Mouse (Mus musculus) cerebellum, adult 8-10 months (tissue): Measurements from ENCODE around the gene Triobp.
A peak's percentile ranks its signal among the peaks of the same experiment; 100 is the strongest.

ENCODE experiments used
- DNase-seq: peaks from one replicate; pipeline ENCODE4 v3.0.0; 2022

Gene Triobp

DNA sequence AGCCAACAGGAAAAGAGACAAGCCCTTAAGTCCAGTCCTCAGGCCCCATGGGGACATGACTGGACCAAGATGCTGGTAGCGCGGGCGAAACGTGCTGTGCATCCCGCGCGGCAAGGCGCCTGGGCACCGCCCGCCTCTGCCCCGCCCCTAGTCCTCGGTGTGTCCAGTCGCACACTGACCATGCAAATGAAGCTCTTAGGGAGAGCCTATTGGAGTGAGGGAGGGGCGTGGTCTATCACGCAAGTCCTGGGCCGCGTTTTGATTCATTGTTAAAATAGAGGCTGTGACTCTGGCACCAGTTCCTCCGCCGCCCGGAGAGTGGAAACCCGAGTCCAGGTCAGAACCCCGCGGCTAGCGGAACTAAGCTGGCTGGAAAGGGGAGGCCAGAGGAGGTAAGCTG, at the start of gene Triobp:
TSS of gene Triobp (plus strand) at position 68 of the 400 bp plus-strand sequence.
- DNase-seq, result peak; percentile 87

DNA sequence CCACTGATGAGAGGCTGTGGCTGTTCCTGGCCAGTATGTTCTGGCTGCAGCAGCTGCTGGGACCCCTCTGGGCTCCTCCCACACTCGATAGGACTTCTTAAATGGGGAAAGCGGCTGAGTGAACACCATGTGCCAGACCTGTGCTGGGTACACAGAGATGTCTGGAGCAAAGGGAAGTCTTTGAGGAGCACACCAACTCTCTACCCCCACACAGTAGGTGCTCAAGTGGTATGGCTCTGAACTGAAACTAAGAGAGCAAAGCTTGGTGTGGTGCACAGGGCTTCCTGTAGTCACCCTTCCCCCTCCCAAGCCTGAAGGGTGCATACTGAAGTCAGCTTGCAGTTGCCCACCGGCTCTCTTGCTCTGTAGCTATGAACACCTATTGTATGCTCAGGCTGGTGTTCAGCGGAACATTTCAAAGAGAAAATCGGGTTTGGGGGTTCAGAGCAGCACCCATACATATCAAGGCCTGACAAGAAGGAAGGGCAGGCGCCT, 49.0 kb upstream of the Triobp start:
- DNase-seq, result no peak

DNA sequence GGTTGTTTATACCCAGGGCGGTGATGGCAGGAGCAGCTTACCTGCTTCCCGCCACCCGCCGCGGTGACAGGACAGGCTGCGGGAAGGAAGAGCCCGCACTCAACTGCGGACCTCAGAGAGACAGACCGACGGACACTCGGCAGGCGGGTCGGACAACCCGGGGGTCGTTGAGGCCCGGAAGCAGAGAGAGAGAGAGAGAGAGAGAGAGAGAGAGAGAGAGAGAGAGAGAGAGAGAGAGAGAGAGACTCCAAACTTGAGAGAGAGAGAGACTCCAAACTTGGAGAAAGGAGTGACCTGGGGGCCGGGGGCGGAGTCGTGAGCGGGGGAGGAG, 48.1 kb upstream of the Triobp start, which contains the start of gene Gm49510:
TSS of gene Gm49510 (plus strand) at position 259 of the 331 bp plus-strand sequence.
- DNase-seq, result no peak

DNA sequence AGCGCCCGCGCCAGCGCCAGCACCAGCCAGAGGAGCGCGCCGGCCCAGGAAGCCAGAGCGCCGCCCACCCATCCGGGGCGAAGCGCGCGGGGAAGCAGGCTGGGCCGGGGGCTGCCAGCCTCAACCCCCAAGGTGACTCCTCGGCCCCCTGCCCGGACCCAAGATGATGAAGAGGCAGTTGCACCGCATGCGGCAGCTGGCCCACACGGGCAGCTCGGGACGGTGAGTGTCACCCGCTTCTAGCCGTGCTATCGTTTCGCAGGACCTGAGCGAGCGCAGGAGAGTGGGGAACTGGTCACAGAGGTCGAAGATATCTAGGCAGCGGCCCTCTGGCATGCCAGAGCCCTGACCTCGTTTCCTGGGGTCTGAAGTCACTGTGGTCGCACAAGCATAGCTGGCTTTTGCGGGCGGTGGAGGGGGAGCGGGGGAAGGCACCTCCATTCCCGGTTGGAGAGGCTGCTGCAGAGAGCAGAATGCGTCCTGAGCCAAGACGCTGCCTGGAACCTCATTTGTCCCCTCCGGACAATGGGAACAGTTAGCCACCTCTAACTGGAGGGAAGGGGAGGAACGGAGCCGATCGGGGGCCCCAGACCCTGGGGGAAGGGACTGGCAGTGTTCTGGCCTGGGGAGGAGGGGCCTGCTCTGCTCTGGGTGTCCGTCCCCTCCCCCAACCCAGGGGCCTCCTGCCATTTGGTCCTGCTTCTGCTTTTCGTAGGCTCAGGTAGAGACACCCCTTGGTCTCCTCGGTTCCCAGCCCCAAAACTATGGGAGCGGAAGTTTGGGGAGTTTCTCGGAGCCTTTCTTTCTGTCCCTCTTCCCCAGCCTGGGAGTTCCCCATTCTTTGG, 47.6 kb upstream of the Triobp start, which contains the start of gene Sh3bp1:
TSS of gene Sh3bp1 (plus strand) at position 29 of the 845 bp plus-strand sequence.
- DNase-seq, result peak; percentile 41

DNA sequence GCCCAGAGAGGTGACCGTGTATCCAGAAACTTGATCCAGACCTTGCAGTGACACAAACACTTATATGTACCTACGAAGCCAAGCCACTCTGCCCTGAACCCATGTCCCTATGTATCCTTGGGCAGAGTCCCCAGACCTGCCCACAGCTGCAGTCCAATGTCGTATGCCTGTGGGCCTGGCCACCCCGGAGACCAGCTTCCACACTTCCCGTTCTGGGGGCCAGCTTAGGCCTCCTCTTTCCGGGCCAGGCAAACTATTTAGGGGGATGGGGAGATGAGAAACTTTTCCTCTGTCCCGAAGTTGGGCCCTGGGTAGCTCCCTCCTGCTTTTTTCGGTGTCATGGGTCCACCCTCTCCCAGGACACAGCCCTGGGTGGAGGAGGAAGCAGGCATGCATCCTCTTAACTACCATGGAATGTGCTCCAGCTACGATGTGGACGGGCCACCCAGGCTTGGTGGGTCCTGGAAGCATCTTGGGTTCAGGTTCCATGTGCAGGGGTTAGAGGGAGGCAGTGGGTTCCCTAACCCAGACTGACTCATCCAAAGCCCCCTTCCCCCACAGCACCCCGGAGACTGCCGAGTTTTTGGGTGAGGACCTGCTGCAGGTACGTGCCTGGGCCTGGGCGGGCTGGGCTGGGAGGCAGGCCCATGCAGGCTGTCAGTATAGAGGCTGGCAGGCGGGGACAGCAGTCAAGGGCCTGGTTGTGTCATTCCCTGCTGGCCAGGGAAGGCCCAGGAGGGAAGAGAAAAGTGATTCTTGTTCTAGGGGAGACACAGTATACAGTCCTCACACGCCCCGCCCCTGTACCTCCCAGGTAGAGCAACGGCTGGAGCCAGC, 46.7 kb upstream of the Triobp start:
- DNase-seq, result no peak

DNA sequence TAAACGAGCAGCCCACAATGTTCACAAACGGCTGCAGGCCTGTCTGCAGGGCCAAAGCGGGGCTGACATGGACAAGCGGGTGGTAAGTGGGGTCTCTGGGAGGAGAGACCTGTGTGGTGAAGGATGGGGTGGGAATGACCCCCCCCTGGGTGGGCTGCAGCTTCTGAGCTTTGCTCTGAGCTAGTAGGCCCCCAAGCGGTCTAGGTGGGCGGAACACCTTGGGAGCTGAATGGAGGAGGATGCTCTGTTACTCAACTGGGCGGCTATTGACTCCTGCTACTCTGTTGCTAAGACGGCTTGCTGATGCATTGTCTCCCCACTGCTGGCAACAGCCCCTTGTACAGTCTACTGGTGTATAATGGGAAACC, 46.1 kb upstream of the Triobp start:
- no peak for DNase-seq

DNA sequence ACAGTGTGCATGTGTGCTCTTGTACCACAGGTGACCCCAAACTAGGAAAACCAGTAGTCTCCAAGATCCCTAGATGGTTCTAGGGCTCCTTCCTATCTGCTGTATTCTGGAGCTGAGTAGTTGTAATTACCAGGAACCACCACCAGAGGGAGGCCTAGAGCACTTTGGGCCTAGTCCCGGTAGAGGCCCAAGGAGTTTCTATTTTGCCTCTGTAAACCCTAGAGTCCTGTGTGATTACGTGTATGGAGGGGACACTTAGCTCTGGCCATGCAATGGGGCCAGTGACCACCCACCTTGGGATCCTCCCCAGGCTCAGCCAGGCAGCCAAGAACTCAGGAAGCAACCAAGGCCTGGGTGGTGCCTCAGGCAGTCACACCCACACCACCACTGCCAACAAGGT, 44.3 kb upstream of the Triobp start:
- peak; percentile 86 for DNase-seq

DNA sequence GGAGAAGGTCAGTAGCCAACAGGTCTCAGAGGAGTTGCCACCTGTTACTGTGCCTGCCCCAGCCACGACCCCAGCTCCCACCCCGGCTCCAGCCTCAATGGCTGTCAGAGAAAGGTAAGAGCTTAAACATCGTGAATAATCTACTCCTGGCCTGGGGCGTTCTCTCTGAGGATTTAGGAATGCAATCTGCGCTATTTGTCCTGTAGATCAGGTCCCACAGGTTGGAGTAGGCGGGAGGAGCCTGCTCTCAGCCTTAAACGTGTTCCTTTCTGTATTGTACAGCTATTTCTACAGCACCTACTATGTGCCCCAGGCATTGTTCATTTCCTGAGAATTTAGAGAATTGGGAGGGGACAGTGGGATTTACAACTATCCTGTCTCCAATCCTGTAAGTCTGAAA, 39.1 kb upstream of the Triobp start:
- no peak for DNase-seq

DNA sequence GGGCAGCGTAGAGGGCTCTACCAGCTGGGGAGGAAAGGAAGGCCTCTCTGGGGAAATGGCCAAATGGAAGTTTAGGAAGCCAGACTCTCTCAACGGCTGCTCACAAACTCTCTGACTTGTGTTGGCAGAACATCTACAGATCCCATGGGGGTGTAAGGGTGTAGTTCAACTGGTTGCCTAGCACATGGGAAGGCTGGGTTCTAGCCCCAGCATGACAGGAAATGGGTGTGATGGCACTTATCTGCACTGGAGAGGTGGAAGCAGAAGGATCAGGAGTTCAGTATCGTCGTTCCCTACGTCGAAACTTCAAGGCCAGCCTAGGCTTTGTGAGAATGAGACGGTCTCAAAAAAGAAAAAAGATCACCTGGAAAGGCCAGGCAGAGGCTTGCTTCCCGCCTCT, 38.5 kb upstream of the Triobp start:
- no peak for DNase-seq

DNA sequence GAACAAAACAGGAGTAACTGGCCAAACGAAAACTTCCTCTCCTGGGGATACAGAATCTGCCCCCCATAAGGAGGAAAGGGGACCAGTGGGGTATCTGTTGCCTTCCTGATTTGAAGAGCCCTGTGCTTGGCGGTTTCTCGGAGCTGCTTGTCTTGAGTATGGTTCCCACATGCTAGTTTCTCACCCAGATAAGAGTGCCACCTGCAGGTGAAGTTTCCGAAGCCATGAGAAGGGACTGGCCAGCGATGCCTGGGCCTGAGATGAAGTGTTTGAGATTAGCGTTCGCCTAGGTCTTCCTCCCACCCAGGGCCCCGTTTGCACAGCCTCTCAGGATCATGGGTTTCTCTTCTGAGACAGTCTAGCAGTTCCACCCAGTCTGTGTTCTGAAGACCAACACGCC, 35.5 kb upstream of the Triobp start:
- peak; percentile 48 for DNase-seq

DNA sequence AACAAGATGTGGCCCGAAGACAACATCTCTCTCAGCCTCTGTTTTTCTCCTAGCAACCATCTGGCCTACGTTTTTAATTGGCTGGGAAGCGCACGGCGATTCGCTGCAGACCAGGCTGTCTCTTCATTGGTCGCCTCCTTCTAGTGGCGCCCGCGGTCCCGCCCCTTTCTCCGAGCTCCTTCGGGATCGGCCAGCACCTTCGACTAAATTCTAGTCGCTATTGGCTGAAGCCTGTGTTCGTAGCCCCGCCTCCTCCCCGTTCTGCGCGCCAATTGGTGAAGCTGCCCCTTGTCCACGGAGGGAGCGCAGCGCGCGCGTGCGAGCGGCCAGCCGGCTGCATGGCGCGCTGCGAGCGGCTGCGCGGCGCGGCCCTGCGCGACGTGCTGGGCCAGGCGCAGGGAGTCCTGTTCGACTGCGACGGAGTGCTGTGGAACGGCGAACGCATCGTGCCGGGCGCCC, 33.9 kb upstream of the Triobp start, which contains the start of gene Pdxp:
TSS of gene Pdxp (plus strand) at position 288 of the 459 bp plus-strand sequence.
- DNase-seq, result peak; percentile 95

DNA sequence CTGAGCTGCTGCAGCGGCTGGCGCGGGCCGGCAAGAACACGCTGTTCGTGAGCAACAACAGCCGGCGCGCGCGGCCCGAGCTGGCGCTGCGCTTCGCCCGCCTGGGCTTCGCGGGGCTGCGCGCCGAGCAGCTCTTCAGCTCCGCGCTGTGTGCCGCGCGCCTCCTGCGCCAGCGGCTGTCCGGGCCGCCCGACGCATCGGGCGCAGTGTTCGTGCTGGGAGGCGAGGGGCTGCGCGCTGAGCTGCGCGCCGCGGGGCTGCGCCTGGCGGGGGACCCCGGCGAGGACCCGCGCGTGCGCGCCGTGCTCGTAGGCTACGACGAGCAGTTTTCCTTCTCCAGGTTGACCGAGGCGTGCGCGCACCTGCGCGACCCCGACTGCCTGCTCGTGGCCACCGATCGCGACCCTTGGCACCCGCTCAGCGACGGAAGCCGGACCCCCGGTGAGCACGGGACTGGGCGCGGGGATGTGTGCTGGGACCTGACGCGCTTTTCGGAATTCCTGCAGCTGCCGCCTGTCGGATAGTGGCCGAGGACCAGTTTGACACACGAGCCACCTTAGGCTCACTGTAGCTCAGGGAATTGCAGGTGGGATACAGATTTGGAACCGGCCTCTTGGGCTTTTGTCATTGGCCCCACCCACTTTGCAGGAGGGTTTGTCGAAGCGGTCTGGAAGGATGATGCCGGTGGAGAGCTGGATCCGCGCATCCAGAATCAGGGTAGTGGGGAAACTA, 33.3 kb upstream of the Triobp start:
- DNase-seq, result peak; percentile 73

DNA sequence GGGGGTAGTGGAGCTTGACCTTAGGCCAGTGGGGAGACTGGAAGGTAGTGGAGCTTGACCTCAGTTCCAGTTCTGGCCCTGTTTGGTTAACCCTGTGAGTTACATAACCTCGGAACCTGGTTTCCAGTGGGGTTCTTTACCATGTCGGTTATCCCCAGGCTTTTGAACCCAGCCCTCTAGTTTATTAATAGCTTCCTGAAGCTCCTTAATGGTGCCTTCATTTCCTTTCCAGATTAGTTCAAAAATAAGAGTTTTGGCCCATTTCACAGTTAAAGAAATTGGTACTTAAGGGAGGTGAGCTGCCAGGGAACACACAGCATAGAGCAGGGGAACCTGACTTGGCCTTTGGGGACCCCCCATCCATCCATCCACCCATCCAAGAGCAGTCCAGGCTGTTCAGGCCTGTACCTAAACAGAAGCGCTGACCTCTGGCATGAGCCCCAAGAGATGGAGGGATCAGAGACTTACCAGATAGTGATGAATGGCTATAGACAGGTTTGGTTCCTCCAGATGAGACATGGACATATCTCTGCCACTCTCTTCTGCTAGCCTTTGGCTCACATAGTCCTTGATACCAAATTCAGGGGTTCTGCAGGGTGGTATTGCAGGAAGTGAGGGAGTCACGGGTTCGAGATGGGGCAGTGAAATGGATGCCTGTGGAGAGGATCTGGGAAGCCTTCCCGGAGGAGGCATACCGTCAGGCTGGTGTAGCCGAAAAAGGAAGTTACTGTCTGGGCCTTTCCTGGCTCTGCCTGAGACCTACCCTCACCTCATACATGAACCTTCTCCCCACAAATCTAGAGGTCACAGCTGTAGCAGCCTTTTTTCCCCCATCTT, 32.5 kb upstream of the Triobp start:
- DNase-seq, result peak; percentile 52

DNA sequence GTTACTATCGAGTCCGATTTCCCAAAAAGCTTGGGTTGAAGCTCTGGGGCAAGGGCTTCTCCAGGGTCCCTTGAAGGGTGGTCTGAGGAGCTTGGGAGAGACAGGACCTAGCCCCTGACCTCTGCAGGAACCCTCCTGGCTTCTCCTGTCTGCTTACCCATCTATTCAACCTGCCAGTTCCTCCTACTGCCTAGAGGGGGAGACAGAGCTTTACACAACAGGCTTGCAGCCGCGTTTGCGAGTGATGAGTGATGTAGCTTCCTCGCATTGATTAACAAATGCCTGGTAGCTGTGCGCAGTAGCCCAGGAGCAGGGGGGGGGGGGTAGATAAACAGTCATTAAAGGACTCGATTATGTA, 31.9 kb upstream of the Triobp start:
- DNase-seq, result peak; percentile 70

DNA sequence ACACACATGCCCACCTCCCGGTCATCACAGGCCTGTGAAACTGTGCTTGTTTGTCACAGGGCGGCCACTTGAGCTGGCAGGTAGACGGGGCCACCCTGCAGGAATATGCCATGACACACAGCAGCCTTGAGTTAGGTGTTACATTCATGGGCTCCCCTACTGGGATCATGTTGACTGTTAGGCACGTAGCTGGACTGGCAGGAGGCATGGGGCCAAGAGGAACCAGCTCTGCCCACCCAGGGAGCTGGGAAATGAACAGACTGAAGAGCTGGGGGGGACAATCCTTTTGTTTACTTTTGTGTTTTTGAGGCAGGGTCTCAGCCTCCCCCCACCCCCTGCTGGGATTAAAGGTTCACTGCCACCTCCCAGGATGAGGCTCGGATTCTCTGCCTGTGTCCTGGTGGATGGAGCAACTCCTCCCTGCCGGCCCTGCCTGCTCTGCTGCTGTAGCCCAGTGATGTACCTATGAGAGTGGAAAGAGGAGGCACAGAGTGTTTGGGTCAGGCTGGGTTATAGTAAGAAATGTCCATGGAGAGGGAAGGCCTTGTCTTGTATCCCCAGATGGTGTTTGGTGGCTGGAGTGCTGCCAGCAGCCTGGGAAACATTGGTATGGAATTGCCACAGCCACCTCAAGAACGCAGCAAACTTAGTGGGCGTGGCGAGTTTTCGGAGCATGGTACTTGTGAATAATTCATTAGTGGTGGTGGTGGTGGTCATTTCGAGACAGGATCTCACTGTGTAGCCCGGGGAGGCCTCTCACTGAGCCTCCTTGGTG, 31.3 kb upstream of the Triobp start:
- peak; percentile 67 for DNase-seq

DNA sequence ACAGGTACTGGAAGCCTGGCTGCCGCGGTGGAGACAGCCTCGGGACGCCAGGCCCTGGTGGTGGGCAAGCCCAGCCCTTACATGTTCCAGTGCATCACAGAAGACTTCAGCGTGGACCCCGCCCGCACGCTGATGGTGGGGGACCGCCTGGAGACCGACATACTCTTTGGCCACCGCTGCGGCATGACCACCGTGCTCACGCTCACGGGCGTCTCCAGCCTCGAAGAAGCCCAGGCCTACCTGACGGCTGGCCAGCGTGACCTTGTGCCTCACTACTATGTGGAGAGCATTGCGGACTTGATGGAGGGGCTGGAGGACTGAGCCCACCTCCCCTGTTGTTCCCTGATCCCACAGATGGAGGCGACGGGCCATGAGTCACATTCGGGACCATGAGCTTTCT, 29.4 kb upstream of the Triobp start:
- DNase-seq, result no peak

DNA sequence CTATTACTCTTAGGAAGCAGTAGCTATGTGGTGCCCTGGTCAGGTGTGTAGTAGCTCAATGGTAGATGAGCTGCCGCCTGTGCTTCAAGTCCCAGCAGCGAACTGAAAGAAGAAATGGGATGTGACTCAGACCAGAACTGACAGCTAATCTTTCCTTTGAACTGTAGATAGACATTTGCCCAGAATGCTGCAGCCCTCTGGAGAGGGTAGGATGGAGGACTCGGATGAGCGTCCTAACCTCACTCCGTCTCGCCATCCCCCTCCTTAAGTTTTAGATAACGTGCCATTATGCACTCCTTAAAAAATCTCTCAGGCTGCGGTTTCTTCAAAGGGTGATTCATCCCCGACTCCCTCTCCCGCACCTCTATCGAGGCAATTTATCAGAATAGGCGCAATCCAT, 27.6 kb upstream of the Triobp start:
- DNase-seq, result no peak

DNA sequence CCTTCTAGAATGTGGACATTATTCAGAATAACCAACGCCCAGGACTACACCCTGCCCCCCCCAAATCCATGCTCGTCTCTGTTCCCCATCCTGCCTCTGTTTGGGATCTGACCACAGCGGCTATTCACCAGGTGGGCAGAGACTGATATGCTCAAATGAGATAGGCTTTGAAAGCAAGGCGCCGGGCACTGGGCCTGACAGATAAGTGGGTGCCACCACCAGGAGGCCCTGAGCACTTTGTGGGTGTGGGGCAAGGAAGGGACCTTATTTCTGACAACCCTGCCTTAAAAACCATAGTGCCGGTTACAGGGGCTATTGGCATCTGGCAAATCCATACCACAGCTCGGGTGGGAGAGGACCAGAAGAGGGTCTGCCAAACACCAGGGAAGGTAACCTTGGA, 24.8 kb upstream of the Triobp start:
- no peak for DNase-seq

DNA sequence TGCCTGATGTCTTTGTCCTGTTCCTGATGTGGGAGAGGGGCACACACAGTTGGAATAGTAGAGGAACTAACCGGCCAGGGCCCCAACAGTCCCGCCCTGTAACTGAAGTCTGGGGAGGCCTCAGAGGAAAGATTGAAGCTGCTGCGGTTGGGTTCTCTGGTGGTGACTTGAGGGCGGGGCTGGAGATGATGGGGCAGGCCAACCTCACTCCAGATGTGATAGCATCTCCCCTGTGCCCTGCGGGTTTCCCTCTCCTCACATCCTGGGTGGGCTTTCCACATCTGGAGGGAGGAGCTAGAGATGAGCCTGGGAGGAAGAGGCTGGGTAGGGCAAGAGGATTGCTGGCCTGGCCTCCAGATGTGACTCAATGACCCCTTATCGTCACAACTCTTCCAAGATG, 23.9 kb upstream of the Triobp start:
- DNase-seq, result no peak

DNA sequence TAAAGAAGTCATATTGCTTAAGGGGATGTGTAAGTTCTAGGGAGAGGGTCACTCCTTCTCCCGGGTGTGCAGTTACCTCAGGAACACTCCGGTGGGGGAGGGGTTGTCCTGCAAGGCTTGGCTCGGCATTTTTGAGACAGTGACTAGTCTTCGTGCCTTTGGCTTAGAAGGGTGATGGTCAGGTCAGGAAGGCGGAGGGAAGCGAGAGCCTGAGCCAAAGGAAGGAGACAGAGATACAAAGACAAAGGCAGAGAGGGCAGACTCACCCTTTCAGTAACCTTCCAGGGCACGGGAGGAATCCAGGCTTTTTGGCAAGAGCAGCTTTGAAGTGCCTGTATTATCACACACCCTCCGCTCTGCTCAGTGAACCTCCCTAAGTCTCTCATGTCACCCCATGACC, 22.4 kb upstream of the Triobp start:
- no peak for DNase-seq
